Mouse (Mus musculus) fat pad, adult 2 months (tissue): Measurements from ENCODE around the gene Rarb.

Experiments
- DNase-seq: peaks from one replicate; pipeline ENCODE4 v3.0.0-alpha.2; 2011; ENCODE audit warnings: low read depth, low spot score; ENCODE audit errors: extremely low read depth

The Rarb gene

DNA sequence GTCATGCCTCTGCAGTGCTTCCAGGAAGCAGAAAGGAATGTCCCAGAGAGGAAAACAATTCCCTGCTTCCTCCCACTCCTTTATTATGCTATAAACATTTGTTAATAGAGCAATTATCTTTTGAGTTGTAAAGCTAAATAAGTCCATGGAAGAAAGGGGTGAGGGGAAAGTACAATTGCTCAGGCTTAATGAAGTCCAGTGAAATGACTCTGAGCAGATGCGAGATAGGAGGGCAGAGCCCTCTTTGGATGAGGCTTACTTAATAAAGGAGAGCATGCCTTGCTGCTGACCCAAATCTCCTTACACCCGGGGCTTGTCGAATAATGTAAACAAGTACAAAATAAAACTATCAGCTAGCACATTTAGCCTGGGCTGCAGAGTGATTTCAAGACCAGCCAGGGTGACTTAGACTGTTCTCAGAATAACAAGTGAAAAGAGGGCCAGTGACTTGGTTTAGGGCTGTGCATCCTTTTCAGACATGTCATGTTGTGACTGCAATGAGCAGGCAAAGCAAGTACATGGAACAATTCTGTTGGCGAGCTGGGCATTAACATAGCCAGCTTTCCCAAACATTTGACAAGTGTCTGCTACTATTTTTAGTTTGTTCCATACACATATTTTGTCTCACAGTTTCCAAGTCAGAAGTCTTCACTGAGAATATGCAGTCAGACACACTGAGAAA, 83.5 kb downstream of the Rarb start:
- DNase-seq, result no peak

GRCm38 (mm10) chr14:16733595-16734298, 85.2 kb downstream of the Rarb start:
- no peak for DNase-seq

DNA sequence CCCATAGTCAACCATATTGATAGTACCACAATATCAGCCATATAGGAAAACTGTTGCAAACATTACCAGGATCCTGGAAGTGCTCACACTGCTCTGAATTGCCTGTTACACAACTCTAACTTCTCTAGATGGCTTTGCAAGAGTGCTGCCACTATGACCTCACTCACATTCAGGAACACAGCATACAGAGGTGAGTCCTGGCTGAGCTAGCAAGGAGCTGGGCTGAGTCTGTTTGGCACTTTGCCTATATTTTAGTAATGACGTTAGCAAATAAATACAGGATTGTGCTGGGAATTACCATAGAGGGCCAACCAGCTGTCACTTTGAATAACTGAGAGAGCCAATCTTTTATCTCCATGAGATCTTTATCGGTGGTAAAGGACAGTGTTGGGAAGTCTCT, 86.9 kb downstream of the Rarb start:
- DNase-seq, result no peak

- DNase-seq, result no peak
Observed at GRCm38 (mm10) chr14:16728175-16728838, 90.6 kb downstream of the Rarb start.

GRCm38 (mm10) chr14:16723991-16724390, 95.0 kb downstream of the Rarb start:
- DNase-seq, result no peak

- no peak for DNase-seq
Observed at GRCm38 (mm10) chr14:16717821-16718220, 101.1 kb downstream of the Rarb start.

DNA sequence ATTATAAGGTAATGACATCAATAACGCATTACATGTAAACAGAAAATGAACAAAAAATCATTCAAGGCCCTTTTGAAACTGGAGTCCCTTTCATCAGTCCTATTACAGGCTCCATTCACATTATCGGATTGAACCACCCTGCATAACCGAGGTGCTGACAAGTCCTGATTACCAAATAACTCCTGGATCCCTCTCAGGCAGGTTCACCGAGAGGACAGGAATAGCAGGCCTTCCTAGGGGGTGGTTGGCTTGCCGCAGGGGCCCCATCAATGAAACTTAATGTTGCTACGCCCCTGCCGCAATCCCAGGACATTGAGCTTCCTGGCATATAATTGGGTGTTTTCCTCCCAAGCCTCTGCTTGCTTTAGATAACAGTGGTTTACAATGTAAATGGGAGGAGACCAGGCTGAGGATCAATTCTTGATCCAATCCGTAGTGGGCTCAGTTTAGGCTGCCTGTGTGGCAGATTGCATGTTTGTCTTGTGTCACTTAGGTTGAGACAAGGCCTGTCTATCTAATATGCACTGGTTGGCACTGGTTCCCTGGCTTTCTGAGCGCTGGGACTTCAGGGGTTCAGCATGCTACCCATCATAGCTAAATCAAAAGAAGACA, 104.5 kb downstream of the Rarb start:
- DNase-seq, result no peak

DNA sequence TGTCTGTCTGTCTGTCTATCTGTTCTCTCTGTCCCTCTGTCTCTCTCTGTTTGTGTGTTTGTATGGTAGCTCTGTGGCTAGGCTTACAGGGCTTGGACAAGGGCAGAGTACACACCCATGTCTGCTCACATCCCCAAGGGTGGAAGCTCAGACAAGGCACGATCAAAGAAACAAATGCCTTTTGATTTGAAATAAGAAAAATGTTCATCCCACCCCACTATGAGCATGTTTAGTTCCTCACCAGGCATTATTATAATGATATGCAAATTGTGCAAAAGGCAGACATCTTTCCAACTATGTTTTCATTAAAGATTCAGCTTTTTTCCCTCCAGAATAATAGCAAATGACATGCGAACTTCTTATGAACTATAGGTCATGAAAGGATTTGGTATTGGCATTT, 105.2 kb downstream of the Rarb start:
- no peak for DNase-seq

DNA sequence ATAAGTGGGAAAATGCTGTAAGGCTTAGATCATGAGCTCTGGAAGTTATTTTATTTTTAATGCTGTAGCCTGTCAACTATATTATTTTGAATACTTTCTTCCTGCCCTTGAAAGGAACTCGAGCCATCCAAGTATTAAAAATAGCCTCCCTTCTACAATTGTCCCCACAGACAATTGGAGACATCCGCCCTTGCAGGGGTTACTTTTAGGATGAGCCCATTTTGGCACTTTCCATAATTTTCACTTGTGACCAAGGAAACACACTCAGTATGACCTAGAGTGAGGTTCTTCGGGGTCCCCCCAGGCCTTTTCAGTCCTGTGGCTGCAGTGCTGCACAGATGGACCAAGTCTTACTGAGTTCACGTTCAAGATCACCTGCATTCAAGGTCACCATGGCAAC, 119.7 kb downstream of the Rarb start:
- no peak for DNase-seq

- DNase-seq, result no peak
Observed at GRCm38 (mm10) chr14:16695453-16696120, 123.4 kb downstream of the Rarb start.

- no peak for DNase-seq
Observed at GRCm38 (mm10) chr14:16678335-16678734, 140.6 kb downstream of the Rarb start.

DNA sequence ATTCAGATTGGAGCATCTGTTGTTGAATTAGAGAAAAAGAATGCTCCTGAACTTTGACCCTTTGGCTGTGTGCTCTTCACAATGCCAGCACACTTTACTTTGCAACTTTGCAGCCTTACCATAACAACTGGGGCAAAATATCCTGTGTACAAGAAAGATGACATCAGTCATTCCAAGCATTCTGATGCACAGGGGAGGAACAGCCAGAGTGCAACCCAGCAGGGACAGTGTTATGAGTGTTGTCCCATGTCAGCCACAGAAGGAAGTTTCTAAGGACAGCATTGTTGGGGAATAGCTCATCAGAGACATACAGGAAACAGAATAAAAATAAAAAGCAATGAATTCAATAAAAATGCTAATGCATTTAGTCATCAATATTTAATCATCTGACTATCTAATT, 141.9 kb downstream of the Rarb start:
- DNase-seq, result no peak

GRCm38 (mm10) chr14:16670571-16670970, 148.4 kb downstream of the Rarb start:
- DNase-seq, result no peak

GRCm38 (mm10) chr14:16639153-16639943, 179.6 kb downstream of the Rarb start:
- no peak for DNase-seq

DNA sequence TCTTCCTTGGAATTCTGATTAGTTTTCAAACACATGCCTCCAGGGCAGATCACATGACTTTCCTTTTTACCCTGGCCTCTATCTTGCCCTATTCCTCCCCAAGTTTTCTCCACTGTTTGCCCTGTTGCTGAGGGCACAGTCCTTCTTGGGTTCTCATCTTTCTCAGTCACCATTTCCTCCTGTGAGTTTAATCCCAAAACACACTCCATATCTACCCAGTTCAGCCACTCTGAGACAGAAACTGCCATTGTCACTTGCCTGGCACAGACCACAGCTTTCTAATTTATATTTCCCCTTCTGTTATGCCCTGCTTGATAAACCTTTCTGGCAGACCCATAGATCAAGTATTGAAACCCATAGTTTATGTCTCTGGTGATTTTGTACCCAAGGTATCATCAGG, 205.0 kb downstream of the Rarb start:
- no peak for DNase-seq

DNA sequence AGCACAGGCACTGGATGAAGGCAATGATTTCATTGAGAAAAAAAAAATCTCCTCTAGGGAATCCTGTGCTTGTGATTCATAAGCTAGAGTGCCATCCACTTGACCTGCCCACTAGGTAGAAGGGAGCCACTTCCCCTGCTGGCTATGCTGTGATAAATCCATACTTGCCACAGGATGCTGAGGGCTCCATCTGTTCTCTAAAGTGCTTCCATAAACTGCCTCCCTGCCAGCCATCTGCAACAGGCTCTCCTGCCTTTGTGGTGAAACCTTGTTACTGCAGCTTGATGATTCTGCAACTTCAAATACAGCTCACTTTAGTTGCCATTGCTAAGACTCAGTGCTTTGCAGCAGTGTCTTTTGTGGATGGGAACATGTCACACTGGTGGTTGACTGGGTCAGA, 213.5 kb downstream of the Rarb start:
- no peak for DNase-seq

DNA sequence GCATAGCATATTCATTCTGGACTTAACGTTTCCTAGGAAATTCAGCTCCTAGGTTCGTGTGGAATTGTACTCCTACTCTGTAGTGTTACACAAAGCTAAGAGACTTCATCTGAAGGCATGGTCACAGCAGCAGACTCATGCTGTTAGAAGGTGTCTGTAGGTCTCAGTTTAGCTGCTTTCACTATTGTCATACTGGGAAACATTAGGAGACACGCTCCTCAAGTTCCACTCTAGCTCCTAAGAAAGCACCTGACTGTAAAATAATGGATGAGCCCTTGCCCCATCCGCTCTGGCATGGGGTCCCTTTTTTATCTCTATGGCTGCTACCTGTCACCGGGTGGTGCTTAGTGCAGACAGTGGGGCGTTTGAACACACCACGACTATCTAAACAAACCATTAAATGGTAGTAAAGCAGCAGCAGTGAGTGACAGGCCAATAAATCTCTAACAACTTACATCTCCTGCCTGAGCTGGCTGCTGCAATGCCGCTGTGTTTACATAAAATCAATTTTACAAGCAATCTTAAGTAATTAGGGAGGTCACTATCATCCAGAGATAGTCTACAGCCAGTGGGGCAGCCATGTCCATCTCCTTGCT, 214.4 kb downstream of the Rarb start:
- DNase-seq, result no peak

- no peak for DNase-seq
Observed at GRCm38 (mm10) chr14:16603040-16603590, 215.8 kb downstream of the Rarb start.

- DNase-seq, result no peak
Observed at GRCm38 (mm10) chr14:16599224-16599623, 219.7 kb downstream of the Rarb start.

DNA sequence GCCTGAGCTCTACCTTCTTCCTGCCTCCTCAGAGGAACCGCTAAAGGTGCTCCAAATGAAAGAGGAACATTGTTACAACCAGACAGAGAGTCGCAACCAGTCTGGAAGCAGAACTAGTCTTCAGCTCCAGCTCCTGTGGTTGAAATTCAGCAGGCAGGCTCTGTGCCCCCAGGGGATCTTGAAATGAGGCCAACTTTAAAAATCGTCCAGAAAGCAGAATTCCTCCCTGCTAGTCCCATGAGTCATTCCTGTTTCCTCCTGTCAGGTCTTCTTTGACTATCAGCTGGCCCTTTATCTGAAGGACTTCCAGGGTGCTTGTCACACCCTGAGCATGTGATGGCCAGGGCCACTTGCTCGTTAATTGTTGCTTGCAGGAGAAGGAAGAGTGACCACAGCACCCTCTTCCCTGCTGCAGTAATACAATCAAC, 220.9 kb downstream of the Rarb start:
- DNase-seq, result no peak
